Mouse (Mus musculus) brain, embryonic 14.5 days (tissue): ENCODE data around the gene Cry2.

Source experiments
- CTCF ChIP-seq: fragments of 200-500 bp; IDR thresholded peaks from 2 replicates; pipeline ENCODE4 v1.5.1; 2012; ENCODE audit warnings: inconsistent platforms, mild to moderate bottlenecking, moderate library complexity, borderline replicate concordance; ENCODE audit not compliant: insufficient read depth, insufficient read length; ENCODE audit errors: extremely low read depth
- POLR2A ChIP-seq: fragments of 200-500 bp; IDR thresholded peaks from 2 replicates; pipeline ENCODE4 v1.6.1; 2012; ENCODE audit warnings: mild to moderate bottlenecking, inconsistent platforms, borderline replicate concordance; ENCODE audit not compliant: poor library complexity, insufficient read depth, insufficient read length, severe bottlenecking; ENCODE audit errors: extremely low read depth

- TF ChIP-seq POLR2A (no peak), CTCF (no peak)
Observed at GRCm38 (mm10) chr2:92374514-92374913, 59.3 kb downstream of the Cry2 start, which contains the start of the genes Pex16 and Large2.
